Mouse (Mus musculus) midbrain, embryonic 12.5 days (tissue): ENCODE measurements around the gene Sh3bgrl. TPM values are rescaled to one million over a fixed set of nuclear protein-coding genes. Genes with fewer than 3 reads are reported as not detected.

ENCODE experiments used
- ATAC-seq: fragments of 200-750 bp; cut with Nextera tagmentation; 2 replicates; pipeline ENCODE4 v1.8.0; 2017; ENCODE audit warnings: low read depth, moderate TSS enrichment, moderate library complexity; ENCODE audit not compliant: low FRiP score
- H3K27ac ChIP-seq: fragments of 300-500 bp; sonication (generic); replicated peaks from 2 replicates; pipeline ENCODE4 v1.5.1; 2016; ENCODE audit warnings: mild to moderate bottlenecking
- H3K27me3 ChIP-seq: fragments of 300-500 bp; sonication (generic); 2 replicates; pipeline ENCODE4 v1.6.1; 2016; ENCODE audit warnings: mild to moderate bottlenecking
- H3K36me3 ChIP-seq: fragments of 300-500 bp; sonication (generic); 2 replicates; pipeline ENCODE4 v1.6.1; 2016
- H3K4me1 ChIP-seq: fragments of 300-500 bp; sonication (generic); 2 replicates; pipeline ENCODE4 v1.6.1; 2016
- H3K4me2 ChIP-seq: fragments of 300-500 bp; sonication (generic); replicated peaks from 2 replicates; pipeline ENCODE4 v1.6.1; 2016; ENCODE audit warnings: mild to moderate bottlenecking, moderate library complexity
- H3K4me3 ChIP-seq: fragments of 300-500 bp; sonication (generic); 2 replicates; pipeline ENCODE4 v1.5.1; 2016; ENCODE audit warnings: mild to moderate bottlenecking
- H3K9ac ChIP-seq: fragments of 300-500 bp; sonication (generic); replicated peaks from 2 replicates; pipeline ENCODE4 v1.6.1; 2016; ENCODE audit warnings: mild to moderate bottlenecking, moderate library complexity
- H3K9me3 ChIP-seq: fragments of 300-500 bp; sonication (generic); 2 replicates; pipeline ENCODE4 v1.6.1; 2016; ENCODE audit warnings: mild to moderate bottlenecking
- WGBS: fragments of 180-500 bp; shearing (Covaris S2); methylation state at CpG from one replicate; pipeline ENCODE4 v1.1.7; 2016; 5-methylcytosine and 5-hydroxymethylcytosine counted together
- polyA plus RNA-seq: library from polyadenylated mRNA; unstranded; fragments of >200 nt; fragmentation: Nextera tagmentation; extraction: Ambion mirVana; gene quantifications from 2 replicates; pipeline ENCODE4 v1.2.1, GENCODE M21; 2016

Gene Sh3bgrl
- polyA plus RNA-seq, 1 experiment from 2014 or later = 214 TPM

DNA sequence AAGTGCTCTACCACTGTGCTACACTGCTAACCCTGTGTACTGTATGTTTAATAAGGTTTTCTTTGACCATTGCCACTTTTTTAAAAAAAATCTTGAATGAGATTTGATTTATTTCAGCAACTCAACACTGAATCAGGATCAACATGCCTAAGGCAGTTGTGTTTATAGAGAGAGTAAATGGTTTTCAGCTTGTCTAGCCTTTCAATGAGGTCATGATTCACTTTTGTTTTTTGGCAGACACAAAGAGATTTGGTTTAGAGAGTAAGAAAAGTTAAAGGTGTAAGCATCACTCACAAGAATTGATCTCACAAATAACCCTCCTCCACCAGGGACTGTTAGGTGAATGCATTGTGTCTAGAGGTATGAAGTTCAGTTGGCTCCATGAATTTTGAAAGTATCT is 41.1 kb downstream of the Sh3bgrl start:
- Histone ChIP-seq H3K27me3 (no peaks in the 10 kb centered on the region), H3K27ac (no peak overlapping the region), H3K4me1 (no peaks in the 10 kb centered on the region), H3K36me3 (no peaks in the 10 kb centered on the region), H3K4me3 (no peak overlapping the region), H3K9ac (no peak overlapping the region), H3K4me2 (no peak overlapping the region), H3K9me3 (no peaks in the 10 kb centered on the region)
- ATAC-seq = no peak

DNA sequence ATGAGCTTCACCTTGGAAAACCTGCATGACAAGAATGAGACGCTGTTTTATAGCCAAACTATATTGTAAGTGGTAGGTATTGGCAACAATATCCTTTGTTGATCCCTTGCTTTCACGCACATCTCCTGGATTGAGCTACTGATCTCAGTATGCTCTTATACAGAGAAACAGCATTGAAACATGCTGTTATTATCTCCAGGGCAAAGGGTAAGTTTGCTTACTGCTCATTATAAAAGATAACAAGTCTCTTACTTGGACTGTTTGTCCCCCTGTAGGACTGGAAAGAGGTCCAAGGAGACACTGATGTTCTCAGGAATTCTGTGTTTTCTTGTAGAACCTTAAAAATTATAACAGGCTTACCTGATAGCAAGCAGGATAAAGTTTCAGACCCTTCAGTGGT is 41.7 kb downstream of the Sh3bgrl start:
- H3K4me1 ChIP-seq = no peaks in the 10 kb centered on the region
- no peak overlapping the region for H3K4me2 ChIP-seq
- H3K9me3 ChIP-seq = no peaks in the 10 kb centered on the region
- H3K36me3 ChIP-seq = no peaks in the 10 kb centered on the region
- H3K9ac ChIP-seq = no peak overlapping the region
- ATAC-seq = no peak
- H3K27me3 ChIP-seq = no peaks in the 10 kb centered on the region
- 87% methylated on average over 2 of the region's 2 CpGs for WGBS
- H3K4me3 ChIP-seq = no peak overlapping the region
- H3K27ac ChIP-seq = no peak overlapping the region

DNA sequence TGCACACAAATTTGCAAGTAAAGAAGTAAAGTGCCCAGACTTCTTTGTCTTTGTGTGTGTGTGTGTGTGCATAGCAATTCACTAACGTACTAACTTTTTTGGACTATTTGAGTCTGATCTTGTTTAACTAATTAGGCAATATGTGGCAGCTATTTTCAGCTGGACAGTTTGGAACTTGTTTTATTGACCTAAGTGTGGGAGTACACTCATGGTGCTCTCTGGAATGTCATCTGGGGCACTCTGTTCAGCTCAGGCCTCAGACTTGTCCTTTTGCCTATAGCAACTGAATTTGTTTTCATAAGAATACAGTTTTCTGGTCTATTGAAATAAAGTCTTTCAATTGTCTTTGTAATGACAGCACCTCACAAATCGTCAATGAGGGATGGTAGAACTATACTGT is 42.1 kb downstream of the Sh3bgrl start:
- WGBS = 73% methylated on average over 2 of the region's 2 CpGs
- ATAC-seq = no peak
- H3K27ac ChIP-seq = no peak overlapping the region
- no peaks in the 10 kb centered on the region for H3K4me1 ChIP-seq
- H3K4me2 ChIP-seq = no peak overlapping the region
- no peaks in the 10 kb centered on the region for H3K36me3 ChIP-seq
- H3K4me3 ChIP-seq = no peak overlapping the region
- H3K9ac ChIP-seq = no peak overlapping the region
- no peaks in the 10 kb centered on the region for H3K9me3 ChIP-seq
- no peaks in the 10 kb centered on the region for H3K27me3 ChIP-seq

DNA sequence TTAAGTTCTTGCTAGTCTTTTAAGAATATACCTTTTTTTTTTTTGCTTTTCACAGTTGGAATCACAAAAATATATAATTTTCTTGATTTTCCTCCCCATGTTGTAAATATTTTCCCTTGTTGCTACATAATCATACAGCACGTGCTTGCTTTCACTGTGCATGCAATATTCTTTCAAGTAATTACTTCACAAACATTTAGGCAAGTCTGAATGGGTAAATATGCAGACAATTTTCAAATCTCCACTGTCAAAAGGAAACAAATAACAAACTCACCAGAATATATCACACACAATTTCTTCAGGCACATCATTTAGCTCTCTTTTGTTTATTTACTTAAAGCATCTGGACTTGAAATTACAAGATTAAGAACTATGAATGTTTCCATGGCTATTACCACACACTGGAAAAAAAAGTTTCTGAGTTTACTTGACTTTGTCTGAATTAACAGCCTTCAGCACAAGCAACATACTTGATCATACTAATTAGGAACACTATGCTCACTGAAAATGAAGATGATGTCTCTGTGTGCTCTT is 46.2 kb downstream of the Sh3bgrl start:
- no peak for ATAC-seq
- 84% methylated on average over 1 of the region's 1 CpGs for WGBS
- no peak overlapping the region for H3K9ac ChIP-seq
- no peak overlapping the region for H3K27ac ChIP-seq
- no peaks in the 10 kb centered on the region for H3K36me3 ChIP-seq
- H3K27me3 ChIP-seq = no peaks in the 10 kb centered on the region
- H3K9me3 ChIP-seq = no peaks in the 10 kb centered on the region
- H3K4me3 ChIP-seq = no peak overlapping the region
- no peak overlapping the region for H3K4me2 ChIP-seq
- H3K4me1 ChIP-seq = no peaks in the 10 kb centered on the region

DNA sequence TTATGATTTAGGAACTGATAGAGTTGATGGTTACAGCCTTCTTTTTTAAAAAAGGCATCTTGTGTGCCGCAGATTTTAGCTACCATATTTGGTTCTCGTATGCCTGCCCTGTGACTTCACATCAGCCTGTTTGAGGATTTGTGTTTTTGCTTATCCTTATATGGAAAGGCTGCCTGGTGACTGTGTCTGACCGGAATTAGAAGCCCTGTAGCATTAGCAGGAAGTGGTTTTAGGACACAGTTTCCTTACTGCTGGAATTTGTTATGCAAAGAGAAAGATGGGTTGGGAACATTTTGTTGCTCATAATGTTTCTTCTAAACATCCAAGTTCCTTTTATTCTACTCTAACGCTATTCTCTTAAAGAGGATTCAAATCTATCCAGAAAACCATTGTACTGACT is 47.1 kb downstream of the Sh3bgrl start:
- H3K27ac ChIP-seq = no peak overlapping the region
- H3K4me2 ChIP-seq = no peak overlapping the region
- H3K27me3 ChIP-seq = no peaks in the 10 kb centered on the region
- no peaks in the 10 kb centered on the region for H3K4me1 ChIP-seq
- H3K4me3 ChIP-seq = no peak overlapping the region
- no peaks in the 10 kb centered on the region for H3K9me3 ChIP-seq
- no peak overlapping the region for H3K9ac ChIP-seq
- no peaks in the 10 kb centered on the region for H3K36me3 ChIP-seq
- ATAC-seq = no peak
- 78% methylated on average over 4 of the region's 4 CpGs for whole genome bisulfite sequencing

DNA sequence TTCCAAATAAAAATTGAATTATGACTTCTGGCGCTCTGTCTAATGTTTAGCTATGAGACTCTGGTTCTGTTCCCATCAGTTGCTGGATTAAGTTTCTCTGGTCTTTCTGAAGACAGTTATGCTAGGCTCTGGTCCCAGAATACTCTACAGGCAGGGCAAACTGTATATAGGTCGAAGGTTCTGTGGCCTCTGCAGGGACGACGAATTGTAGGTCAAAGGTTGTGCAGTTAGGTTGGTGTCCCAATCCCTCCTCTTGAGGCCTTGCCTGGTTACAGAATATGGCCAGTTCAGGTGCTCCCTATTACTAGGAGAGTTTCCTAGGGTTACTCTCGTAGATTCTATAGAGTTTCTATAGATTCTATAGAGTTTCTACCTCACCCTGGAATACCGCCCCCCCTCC is 50.6 kb downstream of the Sh3bgrl start:
- H3K4me1 ChIP-seq = no peaks in the 10 kb centered on the region
- no peak overlapping the region for H3K9ac ChIP-seq
- ATAC-seq = no peak
- no peak overlapping the region for H3K4me2 ChIP-seq
- no peaks in the 10 kb centered on the region for H3K9me3 ChIP-seq
- no peak overlapping the region for H3K4me3 ChIP-seq
- H3K27me3 ChIP-seq = no peaks in the 10 kb centered on the region
- H3K27ac ChIP-seq = no peak overlapping the region
- no peaks in the 10 kb centered on the region for H3K36me3 ChIP-seq
- WGBS = 90% methylated on average over 6 of the region's 6 CpGs

DNA sequence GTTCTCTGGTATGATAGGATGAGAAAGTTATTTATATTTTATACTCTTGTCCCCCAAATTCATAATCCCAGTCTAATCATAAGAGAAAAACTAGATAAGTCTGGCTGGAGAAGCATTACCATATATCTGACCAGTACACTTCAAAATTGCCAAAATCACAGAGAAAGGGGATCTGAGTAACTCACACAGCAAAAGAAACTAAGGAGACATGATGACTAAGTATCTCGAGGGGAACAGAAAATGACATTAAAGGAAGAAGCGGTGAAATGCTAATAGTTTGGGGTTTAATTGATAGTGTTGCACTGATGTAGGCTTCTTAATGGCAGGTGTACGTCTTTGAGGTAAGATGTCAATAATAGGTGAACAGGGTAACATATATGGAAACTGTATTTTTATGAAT is 51.9 kb downstream of the Sh3bgrl start:
- Histone ChIP-seq H3K9me3 (no peaks in the 10 kb centered on the region), H3K4me2 (no peak overlapping the region), H3K27ac (no peak overlapping the region), H3K4me3 (no peak overlapping the region), H3K9ac (no peak overlapping the region), H3K27me3 (no peaks in the 10 kb centered on the region), H3K36me3 (no peaks in the 10 kb centered on the region), H3K4me1 (no peaks in the 10 kb centered on the region)
- ATAC-seq = no peak
- WGBS = 92% methylated on average over 3 of the region's 3 CpGs

DNA sequence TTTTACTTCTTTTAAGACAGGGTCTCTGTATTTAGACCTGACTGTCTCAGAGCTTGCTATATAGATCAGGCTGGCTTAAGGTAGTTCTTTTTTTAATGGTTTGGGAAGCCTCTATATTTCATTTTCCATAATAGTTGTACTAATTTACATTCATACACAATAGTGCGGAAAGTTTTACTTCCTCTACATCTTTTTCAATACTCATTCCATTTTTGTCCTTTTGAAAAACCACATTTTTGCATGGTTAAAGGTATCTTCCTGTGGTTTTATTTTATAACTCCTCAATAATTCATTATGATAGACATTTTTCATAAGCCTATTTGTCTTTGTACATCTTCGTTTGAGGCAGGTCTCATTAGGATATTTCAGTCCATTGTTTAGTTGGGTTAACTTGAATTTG is 56.1 kb downstream of the Sh3bgrl start:
- Histone ChIP-seq H3K27me3 (no peaks in the 10 kb centered on the region), H3K4me3 (no peak overlapping the region), H3K4me2 (no peak overlapping the region), H3K9ac (no peak overlapping the region), H3K4me1 (no peaks in the 10 kb centered on the region), H3K36me3 (no peaks in the 10 kb centered on the region), H3K27ac (no peak overlapping the region), H3K9me3 (no peaks in the 10 kb centered on the region)
- 94% methylated on average over 2 of the region's 2 CpGs for WGBS
- ATAC-seq = no peak

DNA sequence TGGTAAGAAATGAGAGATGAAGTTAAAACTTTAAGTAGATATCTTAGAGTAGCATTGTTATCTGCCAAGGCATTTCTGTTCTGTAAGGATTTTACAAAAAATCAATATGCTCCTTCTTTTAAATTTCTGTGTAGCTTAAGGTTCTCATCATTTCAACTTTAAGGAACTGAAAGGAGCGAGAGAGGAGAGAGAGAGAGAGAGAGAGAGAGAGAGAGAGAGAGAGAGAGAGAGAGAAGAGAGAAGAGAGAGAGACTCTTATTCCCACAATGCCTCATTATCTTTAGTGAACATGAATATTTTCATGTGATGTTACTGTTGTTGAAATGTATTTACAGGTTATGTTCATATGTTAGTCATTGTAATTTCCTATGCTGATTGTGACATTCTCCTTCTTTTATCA is 65.2 kb downstream of the Sh3bgrl start:
- H3K9ac ChIP-seq = no peak overlapping the region
- 96% methylated on average over 1 of the region's 1 CpGs for WGBS
- H3K36me3 ChIP-seq = no peaks in the 10 kb centered on the region
- ATAC-seq = no peak
- H3K27ac ChIP-seq = no peak overlapping the region
- no peak overlapping the region for H3K4me2 ChIP-seq
- no peaks in the 10 kb centered on the region for H3K4me1 ChIP-seq
- no peak overlapping the region for H3K4me3 ChIP-seq
- no peaks in the 10 kb centered on the region for H3K9me3 ChIP-seq
- H3K27me3 ChIP-seq = no peaks in the 10 kb centered on the region

DNA sequence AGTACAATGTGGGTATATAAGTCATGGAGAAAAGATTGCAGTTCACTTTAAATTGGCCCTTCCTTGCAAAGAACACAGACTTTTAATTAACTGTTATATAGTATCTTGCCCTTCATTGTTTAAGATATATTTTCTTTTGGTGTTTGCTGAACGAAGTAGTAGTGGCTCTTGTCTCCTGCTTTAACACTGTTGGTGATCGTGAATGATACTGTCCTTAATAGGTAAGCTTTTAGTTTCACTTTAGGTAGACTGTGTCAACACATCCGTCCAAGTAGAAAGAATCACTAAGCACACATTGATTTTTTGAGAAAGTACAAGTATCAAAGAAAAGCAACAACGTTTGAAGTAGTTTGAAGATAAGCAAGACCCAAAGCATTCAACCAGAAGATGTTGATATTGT is 65.7 kb downstream of the Sh3bgrl start:
- no peaks in the 10 kb centered on the region for H3K4me1 ChIP-seq
- ATAC-seq = no peak
- no peaks in the 10 kb centered on the region for H3K9me3 ChIP-seq
- H3K9ac ChIP-seq = no peak overlapping the region
- no peak overlapping the region for H3K4me3 ChIP-seq
- WGBS = 75% methylated on average over 4 of the region's 4 CpGs
- H3K27ac ChIP-seq = no peak overlapping the region
- H3K27me3 ChIP-seq = no peaks in the 10 kb centered on the region
- no peak overlapping the region for H3K4me2 ChIP-seq
- no peaks in the 10 kb centered on the region for H3K36me3 ChIP-seq

DNA sequence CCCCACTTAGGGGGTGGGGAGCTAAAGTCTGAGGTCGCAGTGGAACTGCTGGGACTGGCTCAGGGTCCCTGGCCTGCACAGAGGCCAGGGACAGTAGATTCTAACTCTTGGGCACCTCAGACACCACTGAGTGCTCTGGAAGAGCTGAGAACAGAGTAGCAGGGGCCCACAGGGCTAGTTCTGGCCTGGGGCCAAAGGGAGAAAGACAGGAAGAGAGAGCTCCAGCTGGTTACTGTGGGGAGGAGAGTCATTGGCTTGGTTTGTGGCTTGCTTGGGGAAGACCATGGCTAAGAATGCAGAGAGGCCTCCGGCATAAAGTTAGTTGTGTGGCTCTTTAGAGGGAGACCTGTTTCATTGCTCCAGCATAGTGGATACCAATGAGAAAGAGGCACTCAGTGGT is 79.9 kb downstream of the Sh3bgrl start:
- WGBS = 70% methylated on average over 2 of the region's 2 CpGs
- Histone ChIP-seq H3K27ac (no peak overlapping the region), H3K4me3 (no peak overlapping the region), H3K36me3 (no peaks in the 10 kb centered on the region), H3K4me1 (no peaks in the 10 kb centered on the region), H3K9me3 (no peaks in the 10 kb centered on the region), H3K4me2 (no peak overlapping the region), H3K9ac (no peak overlapping the region), H3K27me3 (no peaks in the 10 kb centered on the region)
- no peak for ATAC-seq

DNA sequence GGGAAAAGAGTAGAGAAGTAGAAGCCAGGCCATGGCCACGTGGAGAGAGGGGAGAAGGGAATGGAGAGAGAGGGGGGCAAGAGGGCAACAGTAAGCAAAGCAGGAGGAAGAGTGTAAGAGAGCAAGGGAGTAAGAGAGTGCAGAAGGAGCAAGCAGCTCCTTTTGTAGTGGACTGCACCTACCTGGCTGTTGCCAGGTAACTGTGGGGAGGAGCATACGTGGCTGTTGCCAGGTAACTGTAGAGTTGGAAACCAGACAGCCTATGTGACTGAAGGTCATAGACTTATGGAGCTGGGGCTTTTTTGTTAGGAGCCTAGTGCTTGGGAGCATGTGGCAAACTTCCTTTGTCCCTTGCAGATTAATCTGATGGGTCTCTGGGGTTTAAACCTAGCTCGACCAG is 80.3 kb downstream of the Sh3bgrl start:
- no peak for ATAC-seq
- WGBS = 42% methylated on average over 3 of the region's 3 CpGs
- H3K4me2 ChIP-seq = no peak overlapping the region

DNA sequence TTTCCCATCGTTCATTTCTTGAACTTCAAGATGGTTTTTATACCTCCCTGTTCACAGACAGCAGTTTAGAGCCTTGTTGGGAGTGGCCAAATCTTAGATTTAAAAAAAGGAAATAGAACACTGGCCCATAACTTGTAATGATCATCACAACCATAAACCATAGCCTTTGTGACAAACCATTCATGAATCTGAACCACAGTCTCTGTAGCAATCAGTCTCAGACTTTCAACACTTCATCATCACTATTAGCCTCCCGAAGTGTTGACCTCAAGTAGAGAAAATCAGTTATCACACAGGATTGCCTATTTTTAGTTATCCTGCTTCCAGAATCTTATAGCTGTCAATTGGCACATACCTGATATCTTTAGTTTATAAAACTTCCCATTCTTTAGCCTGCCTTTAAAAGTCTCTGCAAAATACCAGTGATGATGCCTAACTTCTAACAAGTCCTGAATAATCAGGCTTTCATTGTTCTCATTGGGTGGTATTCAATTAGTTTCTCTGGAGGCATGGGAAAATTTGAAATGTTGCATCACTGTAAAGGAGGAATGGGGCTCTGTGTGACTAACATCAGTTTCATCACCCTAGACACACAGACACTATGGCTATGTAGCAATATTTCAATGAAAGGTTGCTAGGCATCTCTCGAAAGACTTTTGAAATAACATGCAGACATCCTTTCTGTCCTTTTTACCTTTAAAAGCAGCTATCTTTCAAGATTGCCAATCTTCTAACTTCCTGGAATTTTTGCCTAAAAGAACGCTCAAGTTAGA is 89.7 kb downstream of the Sh3bgrl start:
- no peak for ATAC-seq
- Histone ChIP-seq H3K9ac (no peak overlapping the region), H3K9me3 (no peaks in the 10 kb centered on the region), H3K4me3 (no peak overlapping the region), H3K36me3 (no peaks in the 10 kb centered on the region), H3K27me3 (no peaks in the 10 kb centered on the region), H3K4me2 (no peak overlapping the region), H3K27ac (no peak overlapping the region), H3K4me1 (no peaks in the 10 kb centered on the region)
- 81% methylated on average over 4 of the region's 4 CpGs for WGBS

More for the DNA sequence above, 80.3 kb downstream of the Sh3bgrl start:
- H3K9ac ChIP-seq = no peak overlapping the region
- H3K4me1 ChIP-seq = no peaks in the 10 kb centered on the region
- H3K36me3 ChIP-seq = no peaks in the 10 kb centered on the region
- H3K27me3 ChIP-seq = no peaks in the 10 kb centered on the region
- H3K9me3 ChIP-seq = no peaks in the 10 kb centered on the region
- H3K4me3 ChIP-seq = no peak overlapping the region
- H3K27ac ChIP-seq = no peak overlapping the region
